Mouse (Mus musculus): ENCODE data around the gene Abhd17b.

Gene Abhd17b

GRCm38 (mm10) chr19:21731887-21732286 is 78.9 kb downstream of the Abhd17b start:
- no peak for DNase-seq (ENCODE audit: low read depth)

- DNase-seq (ENCODE audit: low read depth), result no peak
These were observed 80.2 kb downstream of the Abhd17b start for GRCm38 (mm10) chr19:21733176-21733575.

- DNase-seq (ENCODE audit: low read depth), result no peak
These were observed 81.1 kb downstream of the Abhd17b start for GRCm38 (mm10) chr19:21734112-21734511.

All from c-Kit-positive CD71-negative TER-119-negative erythroid progenitor cells, embryonic 14.5 days (primary cell).